Mouse (Mus musculus) C2C12 (cell line): ENCODE results near the gene Rhd. TPM values are rescaled to one million over a fixed set of nuclear protein-coding genes. Genes with fewer than 3 reads are reported as not detected.

Source experiments
- H3K27me3 ChIP-seq: one replicate; pipeline ENCODE4 v1.6.1; 2011; ENCODE audit not compliant: control insufficient read depth, insufficient read depth, insufficient read length
- H3K36me3 ChIP-seq: one replicate; pipeline ENCODE4 v1.6.1; 2011; ENCODE audit not compliant: control insufficient read depth, insufficient read depth
- H3K4me3 ChIP-seq: one replicate; pipeline ENCODE4 v1.5.1; 2011; ENCODE audit warnings: mild to moderate bottlenecking, control low read depth; ENCODE audit not compliant: poor library complexity, insufficient read depth, severe bottlenecking
- H3K79me2 ChIP-seq: one replicate; pipeline ENCODE4 v1.6.1; 2011; ENCODE audit not compliant: control insufficient read depth, insufficient read depth
- H3K79me3 ChIP-seq: one replicate; pipeline ENCODE4 v1.6.1; 2011; ENCODE audit warnings: low read depth, control low read depth
- H3ac ChIP-seq: one replicate; pipeline ENCODE3; 2011; ENCODE audit warnings: low read depth; ENCODE audit not compliant: control insufficient read depth, insufficient read length
- CEBPB ChIP-seq: IDR thresholded peaks from one replicate; pipeline ENCODE4 v1.6.1; 2011; ENCODE audit warnings: low read depth, mild to moderate bottlenecking, control low read depth, moderate library complexity
- CTCF ChIP-seq: IDR thresholded peaks from one replicate; pipeline ENCODE4 v1.5.1; 2011; ENCODE audit not compliant: control insufficient read depth, insufficient read depth, insufficient read length
- FOSL1 ChIP-seq: IDR thresholded peaks from one replicate; pipeline ENCODE4 v1.8.0; 2011; ENCODE audit warnings: mild to moderate bottlenecking, low read length; ENCODE audit not compliant: poor library complexity, insufficient read depth, severe bottlenecking
- MAX ChIP-seq: IDR thresholded peaks from one replicate; pipeline ENCODE4 v1.6.1; 2011; ENCODE audit warnings: mild to moderate bottlenecking, control low read depth
- MYOD1 ChIP-seq: IDR thresholded peaks from one replicate; pipeline ENCODE4 v1.6.1; 2011; ENCODE audit warnings: low read depth; ENCODE audit not compliant: control insufficient read depth, insufficient read length
- MYOG ChIP-seq: IDR thresholded peaks from one replicate; pipeline ENCODE4 v1.6.1; 2011; ENCODE audit not compliant: control insufficient read depth, insufficient read length; ENCODE audit errors: extremely low read depth
- USF1 ChIP-seq: IDR thresholded peaks from one replicate; pipeline ENCODE4 v1.6.1; 2011; ENCODE audit warnings: low read depth, mild to moderate bottlenecking, control low read depth, moderate library complexity
- polyA plus RNA-seq: library from polyadenylated mRNA; unstranded; fragments of >200 nt; fragmentation: generic; extraction: Trizol; gene quantifications from one replicate; pipeline ENCODE4 v1.2.1, GENCODE M21; 2012; ENCODE audit warnings: missing spikeins

Gene Rhd
- polyA plus RNA-seq, 1 experiment, result 0.14 TPM

DNA sequence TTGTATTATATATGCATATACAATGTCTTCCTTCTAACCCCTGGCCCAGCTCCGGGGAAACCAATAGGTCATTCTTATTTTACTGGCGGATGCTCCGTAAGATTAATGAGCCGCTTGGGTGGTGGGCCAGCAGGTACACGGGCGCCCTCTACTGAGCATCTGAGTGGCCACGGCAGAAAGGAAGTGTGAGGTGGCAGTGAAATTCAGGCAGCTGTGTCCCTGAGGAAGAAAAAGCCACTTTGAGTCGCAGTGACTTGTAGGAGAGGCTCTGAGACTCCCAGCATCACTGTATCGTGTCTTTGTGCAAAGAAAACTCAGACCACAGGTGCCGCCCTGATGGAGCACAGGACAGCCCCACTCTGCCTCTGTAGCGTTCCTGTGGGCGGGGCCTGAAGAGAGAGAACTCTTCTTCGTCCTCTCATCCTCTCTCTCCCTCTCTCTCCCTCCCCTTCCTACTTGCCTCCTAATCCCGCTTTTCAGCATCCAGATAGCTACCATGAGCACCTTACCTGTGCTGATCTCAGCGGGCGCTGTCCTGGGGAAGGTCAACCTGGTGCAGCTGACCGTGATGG lies 15.2 kb downstream of the Rhd start:
- Histone ChIP-seq H3K4me3 (no peak overlapping the region), H3ac (no peak overlapping the region), H3K79me3 (no peaks in the 10 kb centered on the region), H3K27me3 (no peaks in the 10 kb centered on the region), H3K79me2 (no peaks in the 10 kb centered on the region), H3K36me3 (no peaks in the 10 kb centered on the region)
- TF ChIP-seq CTCF (peak; percentile 73), FOSL1 (no peak)

DNA sequence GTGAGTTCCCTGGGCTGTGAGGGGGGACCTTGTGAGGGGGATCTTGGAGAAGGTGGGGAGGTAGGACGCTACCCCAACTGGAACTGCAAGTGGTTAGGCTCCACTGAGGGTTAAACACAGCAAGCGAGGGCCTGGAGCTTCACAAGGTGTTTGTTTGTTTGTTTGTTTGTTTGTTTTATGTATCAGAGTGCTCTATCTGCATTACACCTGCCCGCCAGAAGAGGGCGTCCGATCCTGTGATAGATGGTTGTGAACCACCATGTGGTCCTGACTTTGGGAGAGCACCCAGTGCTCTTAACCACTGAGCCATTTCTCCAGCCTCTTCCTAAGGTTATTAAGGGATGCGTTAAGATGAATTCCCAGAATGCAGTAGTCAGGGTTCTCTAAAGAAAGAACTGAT lies 15.7 kb downstream of the Rhd start:
- Histone ChIP-seq H3K79me3 (no peaks in the 10 kb centered on the region), H3K27me3 (no peaks in the 10 kb centered on the region), H3K36me3 (no peaks in the 10 kb centered on the region), H3K4me3 (no peak overlapping the region), H3ac (no peak overlapping the region), H3K79me2 (no peaks in the 10 kb centered on the region)
- TF ChIP-seq MAX, result no peak
- no peak for TF ChIP-seq CTCF
- no peak for TF ChIP-seq USF1
- no peak for TF ChIP-seq MYOD1
- no peak for TF ChIP-seq FOSL1
- TF ChIP-seq MYOG, result no peak
- TF ChIP-seq CEBPB, result no peak

DNA sequence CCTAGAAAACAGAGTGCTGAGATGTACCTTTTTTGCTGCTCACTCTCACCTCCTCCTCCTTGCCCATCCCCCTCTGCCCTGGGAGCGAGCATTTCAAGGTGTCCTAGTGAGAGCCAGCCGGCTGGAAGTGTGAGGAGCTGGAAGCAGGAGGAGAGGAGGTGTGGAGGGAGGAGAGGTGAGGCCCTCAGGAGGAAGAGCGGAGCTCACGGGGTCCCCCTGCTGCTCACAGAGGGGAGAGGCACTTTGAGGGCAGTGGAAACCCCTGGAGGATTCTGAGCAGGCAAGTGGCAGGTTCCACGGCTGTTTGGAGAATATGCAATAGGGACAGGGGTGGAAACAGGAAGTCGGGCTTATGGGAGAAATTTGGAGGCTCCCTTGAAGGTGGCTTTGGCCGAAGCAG lies 18.9 kb downstream of the Rhd start:
- H3K4me3 ChIP-seq, result no peak overlapping the region
- H3K27me3 ChIP-seq, result no peaks in the 10 kb centered on the region
- no peak overlapping the region for H3ac ChIP-seq
- TF ChIP-seq MYOG (no peak), CTCF (peak; percentile 75)
- H3K79me3 ChIP-seq, result no peaks in the 10 kb centered on the region
- H3K79me2 ChIP-seq, result no peaks in the 10 kb centered on the region
- no peaks in the 10 kb centered on the region for H3K36me3 ChIP-seq

DNA sequence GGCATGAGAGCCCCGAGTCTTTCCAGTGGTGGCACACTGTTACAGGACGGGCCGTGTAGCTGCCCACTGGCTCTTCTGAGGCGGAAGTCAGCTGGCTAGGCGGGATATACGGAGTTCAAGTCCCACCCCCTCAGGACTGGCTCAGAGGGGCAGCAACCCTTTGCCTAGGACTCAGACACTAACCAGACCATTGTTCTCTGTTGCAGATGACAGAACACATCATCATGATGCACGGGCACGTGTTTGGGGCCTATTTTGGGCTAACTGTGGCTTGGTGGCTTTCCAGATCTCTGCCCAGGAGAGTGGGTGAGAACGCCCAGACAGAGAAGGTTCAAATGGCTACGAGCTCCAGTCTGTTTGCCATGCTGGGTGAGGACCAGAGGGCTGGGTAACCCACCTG lies 19.5 kb downstream of the Rhd start:
- Histone ChIP-seq H3K4me3 (no peak overlapping the region), H3K79me2 (no peaks in the 10 kb centered on the region), H3K79me3 (no peaks in the 10 kb centered on the region), H3K27me3 (no peaks in the 10 kb centered on the region), H3ac (no peak overlapping the region), H3K36me3 (no peaks in the 10 kb centered on the region)
- TF ChIP-seq USF1, result peak; percentile 57
- TF ChIP-seq MYOG, result no peak
- TF ChIP-seq MAX, result peak; percentile 27
- TF ChIP-seq CEBPB, result no peak
- TF ChIP-seq MYOD1, result peak; percentile 19

DNA sequence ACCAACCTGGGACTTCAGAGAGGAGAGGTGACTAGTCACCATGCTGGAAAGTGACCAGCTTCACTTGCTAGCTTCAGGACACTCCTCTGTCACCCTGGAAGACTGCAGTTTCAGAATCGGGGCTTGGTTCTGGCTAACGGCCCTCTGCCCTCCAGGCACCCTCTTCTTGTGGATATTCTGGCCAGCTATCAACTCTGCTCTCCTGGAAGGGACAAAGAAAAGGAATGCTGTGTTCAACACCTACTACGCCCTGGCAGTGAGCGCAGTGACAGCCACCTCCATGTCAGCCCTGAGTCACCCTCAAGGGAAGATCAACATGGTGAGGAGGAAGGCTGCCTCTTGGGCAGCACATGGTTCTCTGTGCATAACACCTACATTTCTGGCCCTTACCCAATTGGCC lies 20.0 kb downstream of the Rhd start:
- H3K36me3 ChIP-seq, result no peaks in the 10 kb centered on the region
- no peak overlapping the region for H3K4me3 ChIP-seq
- TF ChIP-seq MYOD1, result no peak
- no peak for TF ChIP-seq CEBPB
- TF ChIP-seq MYOG, result no peak
- no peak for TF ChIP-seq USF1
- no peak for TF ChIP-seq MAX
- TF ChIP-seq CTCF, result no peak
- TF ChIP-seq FOSL1, result no peak
- H3K27me3 ChIP-seq, result no peaks in the 10 kb centered on the region
- H3K79me2 ChIP-seq, result no peaks in the 10 kb centered on the region
- H3ac ChIP-seq, result no peak overlapping the region
- no peaks in the 10 kb centered on the region for H3K79me3 ChIP-seq

DNA sequence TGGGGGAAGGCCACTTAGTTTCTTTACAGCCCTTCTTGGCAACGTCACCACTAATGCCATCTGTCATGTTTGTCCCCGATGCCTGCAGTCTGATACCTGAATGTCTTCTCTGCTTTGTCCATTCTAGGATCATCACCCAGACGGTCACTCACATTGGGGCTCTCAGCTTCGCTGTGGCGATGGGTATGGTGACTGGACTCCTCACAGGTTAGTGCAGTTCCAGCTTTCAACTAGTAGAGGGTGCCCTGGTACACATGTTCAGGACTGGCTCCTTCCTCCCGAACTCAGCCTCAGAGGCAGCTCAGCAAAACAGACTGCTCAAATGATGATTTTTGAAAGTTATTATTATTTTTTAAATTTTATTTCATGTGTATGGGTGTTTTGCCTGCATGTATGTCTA lies 27.8 kb downstream of the Rhd start:
- Histone ChIP-seq H3K36me3 (peaks cover 11% of the 10 kb centered on the region), H3K79me3 (no peaks in the 10 kb centered on the region), H3K4me3 (no peak overlapping the region), H3K27me3 (no peaks in the 10 kb centered on the region), H3K79me2 (no peaks in the 10 kb centered on the region), H3ac (no peak overlapping the region)
- TF ChIP-seq USF1, result no peak
- TF ChIP-seq CTCF, result peak; percentile 43
- no peak for TF ChIP-seq FOSL1
- no peak for TF ChIP-seq MYOD1
- TF ChIP-seq MYOG, result no peak
- TF ChIP-seq MAX, result no peak

DNA sequence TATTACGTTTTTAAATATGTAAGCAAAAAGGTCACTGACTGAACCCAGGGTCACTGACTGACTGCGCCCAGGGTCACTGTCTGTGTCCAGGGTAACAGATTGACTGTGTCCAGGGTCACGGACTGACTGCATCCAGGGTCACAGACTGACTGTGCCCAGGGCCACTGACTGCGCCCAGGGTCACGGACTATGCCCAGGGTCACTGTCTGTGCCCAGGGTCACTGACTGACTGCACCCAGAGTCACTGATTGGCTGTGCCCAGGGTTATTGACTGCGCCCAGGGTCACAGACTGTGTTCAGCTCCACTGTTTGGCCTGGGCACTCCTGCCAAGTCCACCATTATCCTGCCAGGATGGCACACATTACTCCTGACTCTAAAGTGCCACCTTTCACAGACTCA lies 32.9 kb downstream of the Rhd start:
- TF ChIP-seq USF1 (no peak), MAX (no peak), MYOD1 (no peak), CTCF (no peak), CEBPB (no peak), MYOG (no peak), FOSL1 (no peak)
- Histone ChIP-seq H3K27me3 (no peaks in the 10 kb centered on the region), H3K4me3 (no peak overlapping the region), H3K79me2 (no peaks in the 10 kb centered on the region), H3K79me3 (no peaks in the 10 kb centered on the region), H3ac (no peak overlapping the region), H3K36me3 (peaks cover 22% of the 10 kb centered on the region)
